Mouse (Mus musculus): ENCODE data around the gene Slc13a3.

DNA sequence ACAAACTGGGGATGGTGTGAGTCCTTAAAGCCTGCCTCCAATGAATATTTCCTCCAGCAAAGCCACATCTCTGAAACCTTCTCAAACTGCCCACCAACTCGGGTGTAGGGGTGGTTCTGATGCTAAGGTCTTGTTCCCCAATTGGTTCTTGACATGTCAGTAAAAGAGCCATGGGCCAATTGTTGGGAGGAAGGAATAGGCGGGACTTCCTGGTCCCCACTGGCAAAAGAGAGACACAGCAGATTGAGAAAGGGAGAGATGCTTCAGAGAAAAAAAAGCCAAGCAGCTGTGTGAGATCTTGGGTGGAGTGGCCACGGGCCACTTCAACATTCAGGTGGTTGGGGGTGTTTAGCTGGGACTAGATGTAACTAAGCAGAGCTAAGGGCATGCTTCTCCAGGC, 102.0 kb downstream of the Slc13a3 start:
- TF ChIP-seq CTCF (IDR thresholded peaks at IDR 0.05; ENCODE audit: low read depth, low read length) = no peak
- no peak for TF ChIP-seq POLR2A (IDR thresholded peaks at IDR 0.05; ENCODE audit: borderline replicate concordance, low read depth, low read length)
